Mouse (Mus musculus) megakaryocyte, adult 5-6 weeks (primary cell): ENCODE results near the gene Zc3h12c. TPM values are rescaled to one million over a fixed set of nuclear protein-coding genes. Genes with fewer than 3 reads are reported as not detected.

ENCODE experiments used
- total RNA-seq, 2 experiments: library from RNA; stranded (forward) in 1 of 2; stranded (reverse) in 1 of 2; fragments of 153-499, 151-499 nt in 1 of 2; fragments of 221-1000, 200-1000 nt in 1 of 2; gene quantifications; 2 replicates each; pipeline versions ENCODE4 v1.2.3 to v1.2.4; 2015 to 2017

The Zc3h12c gene
- total RNA-seq, 2 experiments from 2014 or later: 3.2 to 4.3 TPM

Other genes starting within 250 kb of the Zc3h12c start
- 9.5 and 12.1 TPM in 2 replicates for gene Fdx1, start 205.0 kb downstream of the Zc3h12c start, total RNA-seq (2015)
- 3.2 and 3.5 TPM in 2 replicates for gene Fdx1, start 205.0 kb downstream of the Zc3h12c start, total RNA-seq (2017)
- 62.7 and 69.8 TPM in 2 replicates for gene Rdx, start 121.4 kb downstream of the Zc3h12c start, total RNA-seq (2015)
- gene Rdx, start 121.4 kb downstream of the Zc3h12c start, total RNA-seq (2017): 164 and 165 TPM in 2 replicates